Mouse (Mus musculus) stomach, postnatal 0 days (tissue): ENCODE results near the gene Samd13.

ENCODE experiments used
- CTCF ChIP-seq: IDR thresholded peaks from 2 replicates; pipeline ENCODE4 v1.5.1; 2016; ENCODE audit warnings: antibody characterized with exemption, low read depth, mild to moderate bottlenecking, moderate library complexity
- EP300 ChIP-seq: optimal IDR thresholded peaks from 2 replicates; pipeline ENCODE3; 2016; ENCODE audit warnings: antibody characterized with exemption

DNA sequence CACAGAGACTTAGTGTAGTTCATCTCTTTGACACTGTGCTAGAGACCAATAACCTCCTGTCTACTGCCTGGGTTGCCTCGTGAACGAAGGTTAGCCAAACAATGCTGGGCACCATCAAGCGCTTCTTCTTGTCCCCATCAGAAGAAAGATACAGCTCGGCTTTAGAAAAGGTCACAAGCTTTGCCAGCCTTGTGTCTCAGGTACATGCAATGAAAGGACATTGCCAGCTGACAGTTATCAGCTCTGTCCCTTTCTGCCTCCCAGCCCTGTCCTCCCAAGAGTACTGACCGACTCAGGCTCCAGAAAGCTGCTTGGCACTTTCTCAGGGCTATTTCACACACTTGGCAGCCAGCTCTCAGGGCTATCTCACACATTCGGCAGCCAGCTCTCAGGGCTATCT, 90.0 kb downstream of the Samd13 start:
- TF ChIP-seq EP300 (no peak), CTCF (no peak)
